Mouse (Mus musculus): ENCODE measurements around the gene Tapt1. TPM values are rescaled to one million over a fixed set of nuclear protein-coding genes. Genes with fewer than 3 reads are reported as not detected.

The Tapt1 gene
- polyA plus RNA-seq, 1 experiment from 2014 or later = 37.6 TPM

DNA sequence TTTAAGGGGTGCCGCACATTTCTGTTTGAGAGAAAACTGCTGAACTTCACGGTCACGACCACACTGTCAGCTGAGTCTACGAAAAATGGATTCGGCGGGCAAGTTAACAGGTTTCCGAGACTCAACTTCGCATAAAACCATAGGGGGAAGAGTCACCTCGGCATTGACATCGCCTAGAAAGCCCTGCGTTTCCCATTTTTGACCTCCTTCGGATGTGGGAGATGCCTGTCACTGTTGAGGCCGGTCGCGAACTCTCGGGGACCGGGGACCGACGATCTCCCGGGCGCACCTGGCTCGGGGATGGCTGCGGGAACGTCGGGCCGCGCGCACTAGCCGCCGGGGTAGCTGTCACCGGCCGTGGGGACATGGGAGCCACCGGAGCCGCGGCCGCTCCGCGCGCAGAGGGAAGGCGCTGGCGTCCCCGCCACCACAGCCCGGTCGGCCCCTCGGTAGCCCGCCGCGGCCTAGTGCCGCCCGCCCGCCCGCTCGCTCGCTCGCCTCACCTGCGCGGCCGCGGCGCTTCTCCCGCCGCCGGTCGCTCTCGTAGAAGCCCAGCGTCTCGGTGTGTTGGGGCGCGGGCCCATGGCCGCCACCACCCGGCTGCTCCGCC, 410 bp downstream of the Tapt1 start:
- Histone ChIP-seq H3K27me3 (replicated peaks; ENCODE audit: control insufficient read depth, insufficient read depth, low read length) (no peaks in the 10 kb centered on the region), H3K4me3 (ENCODE audit: low read depth, low read length) (peak overlapping the region; percentile 87), H3K27ac (replicated peaks; ENCODE audit: low read depth, low read length) (peak overlapping the region; percentile 92), H3K4me2 (ENCODE audit: low read depth, low read length) (peak overlapping the region; percentile 92), H3K36me3 (ENCODE audit: control insufficient read depth, insufficient read depth, low read length) (no peaks in the 10 kb centered on the region), H3K9me3 (ENCODE audit: control insufficient read depth, low read length) (no peaks in the 10 kb centered on the region), H3K9ac (ENCODE audit: low read depth, low read length) (peak overlapping the region; percentile 97), H3K4me1 (ENCODE audit: control insufficient read depth, insufficient read depth, low read length) (peaks cover 15% of the 10 kb centered on the region)
- ATAC-seq (ENCODE audit: low read depth) (peak; percentile 79), DNase-seq (ENCODE audit: low spot score) (peak; percentile 21)
- under 1% methylated on average over 16 of the region's 72 CpGs for WGBS

DNA sequence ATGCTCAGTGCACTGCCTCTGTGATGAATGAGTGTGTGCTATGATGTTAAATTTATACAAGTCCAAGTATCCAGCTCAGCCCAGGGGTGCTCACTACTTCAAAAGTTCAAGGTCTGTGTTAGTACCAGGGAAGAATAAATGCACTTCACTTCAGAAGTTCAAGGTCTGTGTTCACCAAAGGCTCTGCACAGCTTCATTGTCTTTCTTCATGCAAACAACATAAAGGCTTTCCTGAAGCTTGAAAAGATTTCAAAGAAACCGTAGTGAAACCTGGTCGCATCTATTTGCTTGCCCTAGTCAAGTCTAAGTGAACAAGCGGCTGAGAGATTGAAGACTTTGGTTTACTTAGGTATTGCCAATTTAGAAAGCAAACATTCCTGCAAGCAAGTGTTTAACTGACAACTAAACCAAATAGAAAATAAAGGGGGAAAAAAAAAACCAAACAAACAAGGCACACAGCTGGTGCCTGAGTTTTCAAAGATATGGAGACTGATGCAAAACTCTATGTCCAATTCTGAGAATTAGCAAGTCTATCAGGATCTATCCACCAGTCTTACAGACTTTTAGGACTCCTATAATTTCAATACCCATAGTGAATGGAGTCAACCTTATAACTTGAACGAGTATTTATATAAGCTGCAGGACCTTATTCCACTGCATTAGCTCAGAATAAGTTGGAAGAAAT, 1.4 kb downstream of the Tapt1 start:
- H3K9me3 ChIP-seq (ENCODE audit: control insufficient read depth, low read length) = no peaks in the 10 kb centered on the region
- peak overlapping the region; percentile 87 for H3K4me3 ChIP-seq (ENCODE audit: low read depth, low read length)
- 75% methylated on average over 4 of the region's 4 CpGs for WGBS
- H3K27me3 ChIP-seq (replicated peaks; ENCODE audit: control insufficient read depth, insufficient read depth, low read length) = no peaks in the 10 kb centered on the region
- H3K27ac ChIP-seq (replicated peaks; ENCODE audit: low read depth, low read length) = no peak overlapping the region
- DNase-seq (ENCODE audit: low spot score) (no peak), ATAC-seq (ENCODE audit: low read depth) (no peak)
- peak overlapping the region; percentile 92 for H3K4me2 ChIP-seq (ENCODE audit: low read depth, low read length)
- peak overlapping the region; percentile 97; the same call in 1 of the 2 replicates for H3K9ac ChIP-seq (ENCODE audit: low read depth, low read length)
- peaks cover 15% of the 10 kb centered on the region for H3K4me1 ChIP-seq (ENCODE audit: control insufficient read depth, insufficient read depth, low read length)
- no peaks in the 10 kb centered on the region for H3K36me3 ChIP-seq (ENCODE audit: control insufficient read depth, insufficient read depth, low read length)

DNA sequence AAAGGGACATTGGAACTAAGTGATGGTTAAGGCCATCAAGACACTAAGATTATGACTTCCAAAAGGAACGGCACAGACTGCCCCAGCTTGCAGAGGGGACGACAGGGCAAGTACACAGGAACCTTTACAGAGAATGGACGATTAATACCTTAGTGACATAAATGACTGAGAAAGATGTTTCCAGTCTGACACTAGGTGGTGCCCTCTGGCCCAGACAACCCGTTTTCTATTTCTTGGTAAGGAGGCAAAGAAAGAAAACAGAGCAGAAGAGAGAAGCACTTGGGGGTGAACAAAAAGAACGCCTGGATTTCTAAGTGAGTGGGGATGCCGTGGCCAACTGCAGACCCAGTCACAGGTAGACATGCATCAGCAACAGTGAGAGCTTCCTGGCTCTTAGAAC, 2.2 kb downstream of the Tapt1 start:
- H3K27ac ChIP-seq (replicated peaks; ENCODE audit: low read depth, low read length) = no peak overlapping the region
- ATAC-seq (ENCODE audit: low read depth) (no peak), DNase-seq (ENCODE audit: low spot score) (peak; percentile 46)

DNA sequence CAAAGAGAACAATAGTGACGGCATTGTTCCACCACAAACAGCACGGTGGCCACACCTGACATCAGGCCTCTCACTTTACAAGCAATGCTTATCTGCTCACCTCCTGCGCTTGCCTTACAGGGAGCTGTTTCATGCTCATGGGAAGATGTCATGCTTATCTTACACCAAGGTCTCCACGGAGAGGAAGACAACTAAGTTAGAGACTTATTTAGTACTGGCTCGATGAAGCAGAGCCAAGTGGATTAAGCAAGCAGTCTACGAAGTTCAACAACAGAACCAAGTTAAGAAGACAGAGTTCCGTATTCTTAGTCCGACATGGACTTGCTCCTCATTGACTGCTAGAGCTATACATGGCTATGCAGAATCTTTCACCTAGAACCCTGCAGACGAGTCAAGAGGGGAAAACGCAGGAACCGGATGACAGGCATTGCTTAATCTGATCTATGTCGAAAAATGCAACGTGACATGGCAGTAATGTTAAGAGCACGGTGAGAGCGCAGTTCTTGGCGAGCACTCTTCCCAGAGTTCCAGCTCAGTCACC, 3.0 kb downstream of the Tapt1 start:
- no peaks in the 10 kb centered on the region for H3K36me3 ChIP-seq (ENCODE audit: control insufficient read depth, insufficient read depth, low read length)
- no peak overlapping the region for H3K4me2 ChIP-seq (ENCODE audit: low read depth, low read length)
- H3K9me3 ChIP-seq (ENCODE audit: control insufficient read depth, low read length) = no peaks in the 10 kb centered on the region
- H3K27ac ChIP-seq (replicated peaks; ENCODE audit: low read depth, low read length) = no peak overlapping the region
- no peak overlapping the region for H3K9ac ChIP-seq (ENCODE audit: low read depth, low read length)
- no peak for DNase-seq (ENCODE audit: low spot score)
- no peak overlapping the region for H3K4me3 ChIP-seq (ENCODE audit: low read depth, low read length)
- H3K27me3 ChIP-seq (replicated peaks; ENCODE audit: control insufficient read depth, insufficient read depth, low read length) = no peaks in the 10 kb centered on the region
- ATAC-seq (ENCODE audit: low read depth) = no peak
- H3K4me1 ChIP-seq (ENCODE audit: control insufficient read depth, insufficient read depth, low read length) = peaks cover 15% of the 10 kb centered on the region
- 87% methylated on average over 16 of the region's 16 CpGs for WGBS

More for the DNA sequence above, 2.2 kb downstream of the Tapt1 start:
- Histone ChIP-seq H3K9ac (ENCODE audit: low read depth, low read length) (peak overlapping the region; percentile 12; the same call in 1 of the 2 replicates), H3K9me3 (ENCODE audit: control insufficient read depth, low read length) (no peaks in the 10 kb centered on the region), H3K27me3 (replicated peaks; ENCODE audit: control insufficient read depth, insufficient read depth, low read length) (no peaks in the 10 kb centered on the region), H3K4me2 (ENCODE audit: low read depth, low read length) (peak overlapping the region; percentile 92), H3K4me3 (ENCODE audit: low read depth, low read length) (no peak overlapping the region), H3K4me1 (ENCODE audit: control insufficient read depth, insufficient read depth, low read length) (peaks cover 15% of the 10 kb centered on the region), H3K36me3 (ENCODE audit: control insufficient read depth, insufficient read depth, low read length) (no peaks in the 10 kb centered on the region)
- WGBS = 19% methylated on average over 6 of the region's 6 CpGs

DNA sequence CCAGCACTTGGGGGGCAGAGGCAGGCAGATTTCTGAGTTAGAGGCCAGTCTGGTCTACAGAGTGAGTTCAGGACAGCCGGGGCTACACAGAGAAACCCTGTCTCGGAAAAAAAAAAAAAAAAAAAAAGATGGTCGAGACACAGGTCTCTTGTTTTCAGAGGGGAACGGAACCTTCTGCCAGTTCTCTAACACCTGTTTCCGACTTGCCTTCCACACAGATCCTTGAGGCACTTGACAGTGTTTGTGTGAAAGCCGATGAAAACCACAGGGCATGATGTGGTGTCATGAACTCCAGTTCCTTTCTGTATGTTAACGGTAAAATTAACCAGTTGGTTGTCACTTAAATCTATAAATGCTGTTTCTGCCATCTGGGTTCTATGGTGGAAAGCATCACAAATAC, 6.0 kb downstream of the Tapt1 start:
- H3K9me3 ChIP-seq (ENCODE audit: control insufficient read depth, low read length) = no peaks in the 10 kb centered on the region
- 62% methylated on average over 7 of the region's 7 CpGs for WGBS
- no peak overlapping the region for H3K27ac ChIP-seq (replicated peaks; ENCODE audit: low read depth, low read length)
- no peak for DNase-seq (ENCODE audit: low spot score)
- no peaks in the 10 kb centered on the region for H3K27me3 ChIP-seq (replicated peaks; ENCODE audit: control insufficient read depth, insufficient read depth, low read length)
- H3K9ac ChIP-seq (ENCODE audit: low read depth, low read length) = no peak overlapping the region
- H3K4me3 ChIP-seq (ENCODE audit: low read depth, low read length) = no peak overlapping the region
- no peak for ATAC-seq (ENCODE audit: low read depth)
- no peaks in the 10 kb centered on the region for H3K36me3 ChIP-seq (ENCODE audit: control insufficient read depth, insufficient read depth, low read length)
- H3K4me1 ChIP-seq (ENCODE audit: control insufficient read depth, insufficient read depth, low read length) = peaks cover 16% of the 10 kb centered on the region
- no peak overlapping the region for H3K4me2 ChIP-seq (ENCODE audit: low read depth, low read length)

DNA sequence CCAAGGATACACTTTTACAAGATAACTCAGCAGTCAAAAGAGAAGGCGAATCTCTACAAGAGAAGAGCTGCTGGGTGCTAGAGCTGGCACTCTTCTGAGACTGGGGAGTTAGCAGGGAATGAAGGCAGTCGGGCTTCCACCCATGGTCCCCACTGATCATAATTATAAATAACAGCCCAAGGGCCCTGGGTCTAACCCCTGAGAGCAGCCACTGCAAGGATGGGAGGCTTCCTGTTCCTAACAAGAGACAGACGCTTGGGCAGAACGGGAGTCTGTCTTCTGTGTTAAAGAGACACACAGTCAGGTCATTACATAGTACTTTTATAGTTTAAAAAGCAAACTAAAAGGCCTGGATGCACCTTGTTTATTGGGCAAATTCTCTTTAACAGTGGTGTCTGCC, 6.6 kb downstream of the Tapt1 start:
- DNase-seq (ENCODE audit: low spot score) (no peak), ATAC-seq (ENCODE audit: low read depth) (no peak)
- H3K9me3 ChIP-seq (ENCODE audit: control insufficient read depth, low read length) = no peaks in the 10 kb centered on the region
- no peaks in the 10 kb centered on the region for H3K27me3 ChIP-seq (replicated peaks; ENCODE audit: control insufficient read depth, insufficient read depth, low read length)
- WGBS = 44% methylated on average over 4 of the region's 4 CpGs
- H3K4me1 ChIP-seq (ENCODE audit: control insufficient read depth, insufficient read depth, low read length) = peaks cover 10% of the 10 kb centered on the region
- H3K4me2 ChIP-seq (ENCODE audit: low read depth, low read length) = no peak overlapping the region
- H3K4me3 ChIP-seq (ENCODE audit: low read depth, low read length) = no peak overlapping the region
- H3K9ac ChIP-seq (ENCODE audit: low read depth, low read length) = no peak overlapping the region
- no peak overlapping the region for H3K27ac ChIP-seq (replicated peaks; ENCODE audit: low read depth, low read length)
- 0 out of 2 replicates have a peak, but pooled peaks cover 5% of the 10 kb centered on the region for H3K36me3 ChIP-seq (ENCODE audit: control insufficient read depth, insufficient read depth, low read length)

DNA sequence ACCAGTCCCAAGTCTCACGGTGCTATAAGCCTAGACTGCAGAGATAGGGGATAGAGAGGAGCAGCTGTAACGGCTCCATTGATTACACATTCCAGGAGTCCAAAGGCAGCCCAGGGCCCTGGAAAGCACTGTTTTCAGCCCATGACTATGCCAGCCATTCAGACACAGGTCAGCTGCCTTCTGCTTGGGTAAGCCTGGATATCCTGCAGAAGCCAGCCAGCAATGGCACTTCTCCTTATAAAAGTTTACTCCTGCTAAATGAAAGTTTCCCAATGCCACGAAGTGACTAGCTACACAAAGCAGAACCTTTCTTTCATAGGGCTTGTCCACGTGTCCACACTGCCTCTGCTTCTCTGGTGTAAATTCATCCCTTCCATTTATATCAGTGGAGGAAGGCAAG, 7.9 kb downstream of the Tapt1 start:
- no peaks in the 10 kb centered on the region for H3K9me3 ChIP-seq (ENCODE audit: control insufficient read depth, low read length)
- H3K4me2 ChIP-seq (ENCODE audit: low read depth, low read length) = no peak overlapping the region
- H3K27me3 ChIP-seq (replicated peaks; ENCODE audit: control insufficient read depth, insufficient read depth, low read length) = no peaks in the 10 kb centered on the region
- 72% methylated on average over 4 of the region's 4 CpGs for WGBS
- 0 out of 2 replicates have a peak, but pooled peaks cover 6% of the 10 kb centered on the region for H3K36me3 ChIP-seq (ENCODE audit: control insufficient read depth, insufficient read depth, low read length)
- DNase-seq (ENCODE audit: low spot score) (no peak), ATAC-seq (ENCODE audit: low read depth) (no peak)
- no peak overlapping the region for H3K4me3 ChIP-seq (ENCODE audit: low read depth, low read length)
- H3K9ac ChIP-seq (ENCODE audit: low read depth, low read length) = no peak overlapping the region
- H3K4me1 ChIP-seq (ENCODE audit: control insufficient read depth, insufficient read depth, low read length) = 0 out of 2 replicates have a peak, but pooled peaks cover 4% of the 10 kb centered on the region
- H3K27ac ChIP-seq (replicated peaks; ENCODE audit: low read depth, low read length) = no peak overlapping the region

DNA sequence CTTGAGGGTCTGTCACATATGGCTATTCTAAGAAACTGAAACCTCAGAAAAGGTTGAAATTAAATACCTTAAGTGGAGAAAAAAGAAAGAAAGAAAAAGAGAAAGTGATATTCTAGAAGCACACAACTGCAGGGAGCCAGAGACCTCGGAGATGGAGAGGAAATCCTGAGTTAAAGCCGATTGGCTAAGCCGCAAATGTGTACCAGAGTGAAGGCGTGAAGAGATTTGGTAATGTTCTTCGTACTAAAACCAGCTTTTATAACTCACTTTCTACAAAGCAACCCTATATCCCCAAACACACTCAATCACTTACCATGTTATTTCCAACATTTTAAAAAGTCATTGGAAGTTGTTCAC, 8.8 kb downstream of the Tapt1 start:
- 0 out of 2 replicates have a peak, but pooled peaks cover 6% of the 10 kb centered on the region for H3K36me3 ChIP-seq (ENCODE audit: control insufficient read depth, insufficient read depth, low read length)
- no peak overlapping the region for H3K27ac ChIP-seq (replicated peaks; ENCODE audit: low read depth, low read length)
- no peaks in the 10 kb centered on the region for H3K9me3 ChIP-seq (ENCODE audit: control insufficient read depth, low read length)
- ATAC-seq (ENCODE audit: low read depth) = peak; percentile 78
- 0 out of 2 replicates have a peak, but pooled peaks cover 4% of the 10 kb centered on the region for H3K4me1 ChIP-seq (ENCODE audit: control insufficient read depth, insufficient read depth, low read length)
- DNase-seq (ENCODE audit: low spot score) = peak; percentile 60
- 49% methylated on average over 5 of the region's 5 CpGs for WGBS
- H3K9ac ChIP-seq (ENCODE audit: low read depth, low read length) = no peak overlapping the region
- H3K27me3 ChIP-seq (replicated peaks; ENCODE audit: control insufficient read depth, insufficient read depth, low read length) = no peaks in the 10 kb centered on the region
- H3K4me3 ChIP-seq (ENCODE audit: low read depth, low read length) = no peak overlapping the region
- H3K4me2 ChIP-seq (ENCODE audit: low read depth, low read length) = peak overlapping the region; percentile 25; the same call in 1 of the 2 replicates
